Mouse (Mus musculus) G1E (cell line): Measurements from ENCODE around the gene Rrp1.

Experiments
- CTCF ChIP-seq: IDR thresholded peaks from 2 replicates; pipeline ENCODE4 v1.5.1; 2012; ENCODE audit warnings: low read depth, low read length, inconsistent platforms, mixed read lengths
- GATA1 ChIP-seq: IDR thresholded peaks from 2 replicates; pipeline ENCODE4 v1.6.1; 2012; ENCODE audit warnings: borderline replicate concordance, low read length, inconsistent platforms, mixed read lengths
- GATA2 ChIP-seq: IDR thresholded peaks from 2 replicates; pipeline ENCODE4 v1.6.1; 2012; ENCODE audit warnings: low read depth, low read length, inconsistent platforms, borderline replicate concordance
- POLR2AphosphoS5 ChIP-seq: IDR thresholded peaks from 2 replicates; pipeline ENCODE4 v1.6.1; 2012; ENCODE audit warnings: low read depth, low read length, inconsistent platforms; ENCODE audit not compliant: insufficient replicate concordance
- TAL1 ChIP-seq: conservative IDR thresholded peaks from 2 replicates; pipeline ENCODE4 v1.6.1; 2012; ENCODE audit warnings: low read depth, low read length, inconsistent platforms, mixed read lengths

- no peak for TF ChIP-seq CTCF
- TF ChIP-seq GATA1: no peak
- TF ChIP-seq POLR2AphosphoS5: no peak
- no peak for TF ChIP-seq TAL1
- TF ChIP-seq GATA2: no peak
Observed at GRCm38 (mm10) chr10:78411851-78412250, 992 bp downstream of the Rrp1 start.
